Mouse (Mus musculus): ENCODE measurements around the gene Dtnb. TPM values are rescaled to one million over a fixed set of nuclear protein-coding genes. Genes with fewer than 3 reads are reported as not detected.

Gene Dtnb
- polyA plus RNA-seq (2012; rRNA removed; ENCODE audit: low replicate concordance): 28.1 and 29.7 TPM in 2 replicates

GRCm38 (mm10) chr12:3571787-3572580 is at the start of gene Dtnb:
Gene Dtnb (plus strand): TSS chr12:3572381.

GRCm38 (mm10) chr12:3805852-3806251 is 233.7 kb downstream of the Dtnb start, which contains the start of gene Dnmt3a:
Gene Dnmt3a (plus strand): TSS chr12:3806007.

Other genes starting within 250 kb of the Dtnb start
- gene Kif3c, start 207.2 kb upstream of the Dtnb start, polyA plus RNA-seq (2012; rRNA removed; ENCODE audit: low replicate concordance): 6.9 and 16.7 TPM in 2 replicates
- gene Asxl2, start 145.5 kb upstream of the Dtnb start, polyA plus RNA-seq (2012; rRNA removed; ENCODE audit: low replicate concordance): 7.7 and 10.9 TPM in 2 replicates
- gene Dnmt3a, start 233.6 kb downstream of the Dtnb start, polyA plus RNA-seq (2012; rRNA removed; ENCODE audit: low replicate concordance): 15.0 and 20.5 TPM in 2 replicates